Mouse (Mus musculus) stomach, embryonic 16.5 days (tissue): Measurements from ENCODE around the gene Urb2. TPM values are rescaled to one million over a fixed set of nuclear protein-coding genes. Genes with fewer than 3 reads are reported as not detected.

Experiments
- ATAC-seq: fragments of 200-750 bp; cut with Nextera tagmentation; 2 replicates; pipeline ENCODE4 v1.8.0; 2017; ENCODE audit warnings: moderate number of reproducible peaks, moderate TSS enrichment; ENCODE audit not compliant: insufficient read depth, low FRiP score
- H3K27ac ChIP-seq: fragments of 300-500 bp; sonication (generic); 2 replicates; pipeline ENCODE4 v1.5.1; 2014; ENCODE audit warnings: low read length
- H3K27me3 ChIP-seq: fragments of 300-500 bp; sonication (generic); 2 replicates; pipeline ENCODE4 v1.6.1; 2014; ENCODE audit warnings: low read length, control low read depth, mixed read lengths; ENCODE audit not compliant: control insufficient read depth, insufficient read depth
- H3K36me3 ChIP-seq: fragments of 300-500 bp; sonication (generic); 2 replicates; pipeline ENCODE4 v1.6.1; 2014; ENCODE audit warnings: low read length; ENCODE audit not compliant: control insufficient read depth, insufficient read depth
- H3K4me1 ChIP-seq: fragments of 300-500 bp; sonication (generic); 2 replicates; pipeline ENCODE4 v1.6.1; 2014; ENCODE audit warnings: low read length, control low read depth, mixed read lengths; ENCODE audit not compliant: control insufficient read depth, insufficient read depth
- H3K4me2 ChIP-seq: fragments of 300-500 bp; sonication (generic); 2 replicates; pipeline ENCODE4 v1.6.1; 2014; ENCODE audit warnings: low read depth, low read length, mixed read lengths
- H3K4me3 ChIP-seq: fragments of 300-500 bp; sonication (generic); replicated peaks from 2 replicates; pipeline ENCODE4 v1.5.1; 2014; ENCODE audit warnings: mild to moderate bottlenecking, low read length
- H3K9ac ChIP-seq: fragments of 300-500 bp; sonication (generic); 2 replicates; pipeline ENCODE4 v1.6.1; 2014; ENCODE audit warnings: low read length
- H3K9me3 ChIP-seq: fragments of 300-500 bp; sonication (generic); replicated peaks from 2 replicates; pipeline ENCODE4 v1.6.1; 2016; ENCODE audit warnings: low read length, control low read depth; ENCODE audit not compliant: control insufficient read depth
- WGBS: fragments of 180-500 bp; shearing (Covaris S2); extraction: QIAGEN DNeasy Blood & Tissue Kit; methylation state at CpG from one replicate; pipeline ENCODE4 v1.1.7; 2014; 5-methylcytosine and 5-hydroxymethylcytosine counted together
- polyA plus RNA-seq: library from polyadenylated mRNA; unstranded; fragments of >200 nt; fragmentation: Nextera tagmentation; extraction: Ambion mirVana; gene quantifications from 2 replicates; pipeline ENCODE4 v1.2.1, GENCODE M21; 2015

Gene Urb2
- 4.4 and 4.5 TPM in 2 replicates for polyA plus RNA-seq

DNA sequence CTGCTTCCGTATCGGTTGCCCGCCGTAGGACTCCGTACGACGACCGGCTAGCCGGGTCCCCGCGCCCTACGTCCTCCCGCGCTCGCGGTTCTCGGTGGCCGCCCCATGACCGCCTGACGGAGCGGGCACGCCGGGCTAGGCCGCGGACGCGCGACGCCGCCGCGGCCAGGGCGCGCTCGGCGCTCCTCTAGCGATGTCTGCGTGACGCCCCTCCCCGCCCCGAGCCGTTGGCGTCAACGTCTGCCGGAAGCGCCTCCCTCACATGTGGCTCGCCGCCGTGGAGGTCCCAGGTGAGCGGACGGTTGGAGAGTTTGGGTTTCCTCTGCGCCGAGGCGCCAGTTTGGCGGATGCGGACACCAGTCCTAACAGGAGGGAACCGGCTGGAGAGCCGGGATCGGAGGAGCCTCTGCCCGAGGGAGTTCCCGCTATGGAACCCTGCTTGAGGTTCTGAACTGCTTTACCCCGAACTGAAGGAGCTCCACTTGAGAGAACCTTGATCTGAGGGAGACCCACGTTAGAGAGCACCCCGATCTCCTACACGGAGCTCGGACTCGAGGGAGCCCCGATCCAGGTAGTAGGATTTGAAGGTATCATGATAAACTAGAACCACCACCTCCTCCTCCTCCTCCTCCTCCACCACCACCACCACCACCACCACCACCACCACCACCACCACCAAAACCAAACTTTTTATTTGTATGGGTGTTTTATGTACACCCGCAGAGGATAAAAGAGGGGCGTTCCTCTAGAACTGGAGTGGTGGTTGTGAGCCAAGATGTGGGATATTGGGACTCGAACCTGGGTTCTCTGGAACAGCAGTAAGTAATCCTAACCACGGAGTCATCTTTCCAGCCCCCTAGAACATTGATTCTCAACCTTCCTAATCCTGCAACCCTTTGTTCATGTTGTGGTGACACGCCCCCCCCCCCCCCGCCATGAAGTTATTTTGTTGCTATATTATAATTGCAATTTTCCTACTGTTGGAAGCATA lies at the start of gene Urb2, which contains the start of gene Taf5l:
Gene Urb2 (plus strand): TSS at position 272 of the 991 bp plus-strand sequence.
Gene Taf5l (minus strand): TSS at position 161 of the 991 bp plus-strand sequence.
- Histone ChIP-seq H3K9ac (peak within 1 kb of the TSS; percentile 91), H3K4me2 (peak within 1 kb of the TSS; percentile 78), H3K36me3 (peaks cover 3% of the 10 kb centered on the region; the same call in 1 of the 2 replicates), H3K9me3 (no peaks in the 10 kb centered on the region), H3K27ac (peak within 1 kb of the TSS; percentile 91), H3K4me1 (peaks cover 19% of the 10 kb centered on the region), H3K27me3 (no peaks in the 10 kb centered on the region), H3K4me3 (peak within 1 kb of the TSS; percentile 90)
- WGBS = under 1% methylated on average over 71 of the region's 74 CpGs
- peak; percentile 94 for ATAC-seq

DNA sequence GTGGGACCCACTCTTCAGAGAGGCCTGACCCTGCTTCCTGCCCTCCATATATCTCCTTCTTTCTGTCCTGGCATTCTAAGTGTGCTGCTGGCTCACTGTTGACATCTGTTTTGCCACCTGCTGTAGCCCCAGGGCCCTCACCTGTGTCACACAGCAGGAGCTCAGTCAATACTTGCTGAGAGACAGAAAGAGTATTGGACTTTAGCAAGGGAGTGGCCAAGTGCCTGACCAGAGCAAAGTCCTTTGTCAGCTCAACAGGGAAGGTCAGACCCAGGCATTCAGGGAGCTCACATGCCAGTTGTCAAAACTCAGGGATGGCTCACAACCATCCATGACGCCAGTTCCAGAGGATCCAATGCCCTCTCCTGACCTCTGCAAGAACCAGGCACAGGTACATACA lies 47.8 kb upstream of the Urb2 start:
- Histone ChIP-seq H3K4me2 (no peak overlapping the region), H3K4me1 (peaks cover 11% of the 10 kb centered on the region), H3K36me3 (no peaks in the 10 kb centered on the region), H3K9ac (no peak overlapping the region), H3K27me3 (no peaks in the 10 kb centered on the region), H3K27ac (no peak overlapping the region), H3K4me3 (no peak overlapping the region), H3K9me3 (no peaks in the 10 kb centered on the region)
- 65% methylated on average over 1 of the region's 1 CpGs for WGBS
- peak; percentile 44; the same call in 1 of the 2 replicates for ATAC-seq

DNA sequence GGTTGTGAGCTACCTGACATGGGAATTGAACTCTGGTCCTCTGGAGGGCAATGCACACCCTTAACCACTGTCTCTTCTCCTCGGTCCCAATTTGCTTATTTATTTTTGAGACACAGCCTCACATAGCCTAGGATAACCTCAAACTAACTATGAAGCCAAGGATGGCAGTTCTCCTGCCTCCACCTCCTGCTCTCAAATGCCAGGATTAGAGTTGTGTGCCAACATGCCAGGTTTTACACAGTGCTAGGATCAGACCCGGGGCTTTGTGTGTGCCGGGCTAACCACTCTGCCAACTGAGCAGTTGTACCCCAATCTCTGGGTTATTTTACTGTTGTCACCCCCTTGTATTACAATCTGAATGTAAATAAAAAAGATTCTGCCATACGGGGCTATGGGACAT lies 43.8 kb upstream of the Urb2 start:
- Histone ChIP-seq H3K36me3 (no peaks in the 10 kb centered on the region), H3K9me3 (no peaks in the 10 kb centered on the region), H3K9ac (no peak overlapping the region), H3K27me3 (no peaks in the 10 kb centered on the region), H3K27ac (no peak overlapping the region), H3K4me1 (peaks cover 22% of the 10 kb centered on the region), H3K4me2 (no peak overlapping the region), H3K4me3 (no peak overlapping the region)
- WGBS = 82% methylated on average over 4 of the region's 4 CpGs
- no peak for ATAC-seq

DNA sequence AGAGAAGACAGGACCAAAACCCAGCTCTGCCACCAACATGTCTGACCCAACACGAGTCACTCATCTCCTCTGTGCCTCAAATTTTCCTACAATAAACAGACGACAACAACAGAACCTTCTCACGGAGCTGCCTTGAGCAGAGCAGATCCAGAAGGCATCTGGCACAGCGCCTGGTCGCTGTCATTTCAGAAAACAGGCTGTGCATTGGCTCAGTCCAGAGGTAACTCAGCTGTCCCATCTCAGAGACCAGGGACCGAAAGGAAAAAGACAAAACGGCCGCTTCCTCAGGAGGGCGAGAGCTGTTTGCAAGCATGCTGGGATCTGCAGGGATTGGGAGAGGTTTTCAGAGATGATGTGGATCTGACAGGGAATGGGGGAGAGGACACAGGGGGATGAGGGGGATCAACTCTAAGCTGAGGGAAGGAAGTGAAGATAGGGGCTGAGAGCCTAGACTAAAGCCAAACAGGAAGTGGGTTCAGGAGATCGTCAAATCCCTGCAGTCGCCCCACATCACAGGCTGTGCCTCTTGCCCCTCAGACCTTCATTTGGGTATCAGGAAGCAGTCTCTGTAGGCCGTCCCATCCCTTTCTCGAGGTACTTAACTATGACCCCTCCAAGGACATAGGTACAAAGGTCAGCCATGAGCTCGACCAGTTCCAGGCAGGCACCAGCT lies 43.0 kb upstream of the Urb2 start:
- Histone ChIP-seq H3K4me1 (peaks cover 23% of the 10 kb centered on the region), H3K4me2 (peak overlapping the region; percentile 22), H3K27ac (peak overlapping the region; percentile 54), H3K4me3 (no peak overlapping the region), H3K9ac (peak overlapping the region; percentile 44), H3K9me3 (no peaks in the 10 kb centered on the region), H3K36me3 (no peaks in the 10 kb centered on the region), H3K27me3 (no peaks in the 10 kb centered on the region)
- no peak for ATAC-seq
- 33% methylated on average over 14 of the region's 14 CpGs for WGBS

DNA sequence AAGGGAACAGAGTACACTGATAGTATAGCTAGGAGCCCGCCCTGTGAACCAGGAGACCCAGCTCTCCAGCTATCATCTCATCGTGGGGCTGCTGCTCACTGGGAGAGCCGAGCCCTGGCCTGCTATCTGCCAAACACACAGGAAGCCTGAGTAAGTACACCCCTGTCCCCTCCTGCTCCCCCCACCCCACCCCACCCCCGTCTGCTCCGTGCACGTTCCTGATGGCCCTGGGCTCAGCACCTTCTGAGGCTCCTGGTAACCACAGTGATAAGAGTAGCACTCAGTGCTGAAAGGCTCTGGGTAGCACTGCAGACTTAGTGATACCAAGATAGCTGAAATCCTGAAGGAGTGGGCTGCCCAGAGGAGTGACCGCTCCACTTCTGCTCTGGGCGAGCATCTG lies 42.4 kb upstream of the Urb2 start:
- Histone ChIP-seq H3K36me3 (no peaks in the 10 kb centered on the region), H3K4me2 (peak overlapping the region; percentile 22), H3K27me3 (no peaks in the 10 kb centered on the region), H3K9me3 (no peaks in the 10 kb centered on the region), H3K4me3 (no peak overlapping the region), H3K27ac (peak overlapping the region; percentile 54; the same call in 1 of the 2 replicates), H3K4me1 (peaks cover 26% of the 10 kb centered on the region), H3K9ac (peak overlapping the region; percentile 44)
- ATAC-seq = peak; percentile 17; the same call in 1 of the 2 replicates
- 59% methylated on average over 8 of the region's 8 CpGs for WGBS

DNA sequence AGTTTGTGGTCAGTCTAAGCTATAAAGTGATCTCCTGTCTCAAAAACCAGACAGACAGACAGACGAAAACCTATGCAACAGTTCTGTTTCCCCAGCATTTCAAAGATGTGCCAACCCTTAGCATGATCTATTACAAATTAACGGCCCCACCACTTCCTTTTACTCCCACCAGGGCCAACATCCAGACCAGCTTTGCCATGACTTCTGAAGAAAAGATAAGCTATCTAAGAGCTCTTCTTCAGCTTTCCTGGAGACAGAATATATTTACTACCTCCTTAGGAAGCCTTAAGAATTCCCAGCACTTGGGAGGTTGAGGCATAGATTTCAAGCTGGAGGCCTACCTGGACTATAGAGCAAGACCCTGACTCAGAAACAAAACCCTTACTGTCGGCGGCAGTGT lies 41.1 kb upstream of the Urb2 start:
- no peak for ATAC-seq
- 72% methylated on average over 4 of the region's 4 CpGs for WGBS
- no peak overlapping the region for H3K4me2 ChIP-seq

DNA sequence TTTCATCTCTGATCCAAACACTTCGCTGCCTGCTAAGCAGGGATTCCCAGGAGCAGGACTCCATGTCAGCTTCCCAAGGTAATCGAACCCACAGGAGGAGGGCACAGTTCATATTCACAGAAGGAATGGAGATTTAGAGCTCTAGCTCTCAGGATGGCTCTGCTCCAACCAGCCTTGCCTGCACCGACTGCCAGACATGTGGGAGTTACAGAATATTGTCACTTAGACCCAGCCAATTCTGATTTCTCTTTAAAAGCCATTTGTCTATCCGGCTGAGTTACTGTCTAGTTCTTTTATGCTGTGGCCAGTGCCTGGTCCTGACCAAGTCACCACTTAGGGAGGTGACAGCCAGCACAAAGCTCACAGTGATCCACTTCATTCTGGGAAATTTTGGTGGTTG lies 39.6 kb upstream of the Urb2 start:
- peak overlapping the region; percentile 78 for H3K4me2 ChIP-seq
- H3K4me3 ChIP-seq = peak overlapping the region; percentile 94
- peak overlapping the region; percentile 92 for H3K9ac ChIP-seq
- H3K36me3 ChIP-seq = no peaks in the 10 kb centered on the region
- H3K9me3 ChIP-seq = no peaks in the 10 kb centered on the region
- 35% methylated on average over 4 of the region's 4 CpGs for WGBS
- no peak overlapping the region for H3K27ac ChIP-seq
- no peaks in the 10 kb centered on the region for H3K27me3 ChIP-seq
- peaks cover 26% of the 10 kb centered on the region for H3K4me1 ChIP-seq
- ATAC-seq = no peak

More for the DNA sequence above, 41.1 kb upstream of the Urb2 start:
- Histone ChIP-seq H3K4me3 (no peak overlapping the region), H3K4me1 (peaks cover 26% of the 10 kb centered on the region), H3K9me3 (no peaks in the 10 kb centered on the region), H3K9ac (no peak overlapping the region; the same call in 1 of the 2 replicates), H3K27ac (no peak overlapping the region), H3K36me3 (no peaks in the 10 kb centered on the region), H3K27me3 (no peaks in the 10 kb centered on the region)

DNA sequence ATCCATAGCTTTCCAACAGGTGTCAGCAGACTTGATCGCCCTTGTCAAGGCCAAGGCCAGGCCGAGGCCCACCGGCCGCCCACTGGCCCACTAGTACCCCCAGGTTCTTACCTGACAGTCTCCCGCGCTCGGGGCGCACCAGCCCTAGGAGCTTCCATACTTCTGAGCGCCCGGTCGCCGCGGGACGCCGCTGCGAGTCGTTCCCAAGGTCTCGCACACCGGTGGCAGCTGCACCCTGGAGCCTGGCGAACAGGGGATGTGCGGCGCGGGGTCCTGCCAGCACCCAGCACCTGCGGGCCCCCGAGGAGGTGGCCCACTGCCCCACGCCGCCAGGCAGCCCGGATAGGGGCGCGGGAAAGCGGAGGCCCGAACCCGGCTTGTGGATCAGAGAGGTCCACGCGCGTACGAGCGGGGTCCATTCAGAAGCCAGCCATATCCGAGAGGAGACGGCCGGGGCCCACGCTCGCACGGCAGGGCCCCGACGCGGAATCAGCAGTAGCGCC lies 39.0 kb upstream of the Urb2 start:
- Histone ChIP-seq H3K4me2 (peak overlapping the region; percentile 78), H3K4me3 (peak overlapping the region; percentile 94), H3K36me3 (no peaks in the 10 kb centered on the region), H3K27ac (peak overlapping the region; percentile 78), H3K27me3 (no peaks in the 10 kb centered on the region), H3K4me1 (peaks cover 26% of the 10 kb centered on the region), H3K9me3 (no peaks in the 10 kb centered on the region), H3K9ac (peak overlapping the region; percentile 92)
- peak; percentile 12; the same call in 1 of the 2 replicates for ATAC-seq
- WGBS = under 1% methylated on average over 48 of the region's 48 CpGs
